Mouse (Mus musculus): Measurements from ENCODE around the gene Gpam.

DNA sequence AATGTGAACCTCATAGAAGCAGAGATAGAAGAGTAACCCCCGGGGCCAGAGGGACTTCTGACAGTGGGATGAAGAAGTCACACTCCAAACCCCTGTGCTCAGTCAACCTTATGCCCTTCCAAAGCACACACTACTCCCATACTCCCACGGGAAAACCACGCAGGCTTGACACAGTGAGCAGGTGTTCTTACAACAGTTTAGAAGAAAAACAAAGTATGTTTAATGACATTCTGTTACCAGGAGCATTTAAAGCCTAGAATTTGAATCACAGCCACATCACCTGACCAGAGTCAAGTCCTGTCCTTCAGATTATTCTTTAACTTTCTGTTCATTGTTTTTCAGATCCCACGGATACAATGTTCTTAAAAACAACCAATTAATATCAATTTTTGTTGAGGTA lies 30.4 kb downstream of the Gpam start:
- TF ChIP-seq CTCF (conservative IDR thresholded peaks at IDR 0.05 in 1 of 2, IDR thresholded peaks at IDR 0.05 in 1 of 2; ENCODE audit: low read depth in 2 of 2, low read length in 2 of 2) (no peak), CHD2 (IDR thresholded peaks at IDR 0.05; ENCODE audit: low read length) (no peak), BHLHE40 (IDR thresholded peaks at IDR 0.05; ENCODE audit: low read depth, low read length) (no peak), MAX (IDR thresholded peaks at IDR 0.05; ENCODE audit: low read length) (no peak), POLR2A (IDR thresholded peaks at IDR 0.05; ENCODE audit: low read depth, low read length) (no peak), JUN (IDR thresholded peaks at IDR 0.05; ENCODE audit: insufficient read depth, low read depth, low read length) (no peak), KAT2A (IDR thresholded peaks at IDR 0.05; ENCODE audit: insufficient replicate concordance, low read length) (no peak), ETS1 (conservative IDR thresholded peaks at IDR 0.05; ENCODE audit: low read depth, low read length) (no peak), MAFK (IDR thresholded peaks at IDR 0.05; ENCODE audit: insufficient replicate concordance, low read length) (no peak), TCF12 (IDR thresholded peaks at IDR 0.05; ENCODE audit: low read depth, low read length) (no peak), ZNF384 (IDR thresholded peaks at IDR 0.05; ENCODE audit: low read depth, low read length) (no peak)
